Mouse (Mus musculus) frontal cortex, postnatal 10 days (tissue): ENCODE measurements around the gene Prkar1a.
"Not testable (repeated sequence)": the region's sequence is repeated elsewhere in the genome, so short reads cannot be mapped to it uniquely, and the experiment has no call there.

ENCODE experiments used
- DNase-seq, 2 experiments: peaks; one replicate each; pipeline ENCODE4 v3.0.0; 2022; ENCODE audit warnings: low spot score in 2 of 2, mixed read lengths in 1 of 2

Gene Prkar1a

DNA sequence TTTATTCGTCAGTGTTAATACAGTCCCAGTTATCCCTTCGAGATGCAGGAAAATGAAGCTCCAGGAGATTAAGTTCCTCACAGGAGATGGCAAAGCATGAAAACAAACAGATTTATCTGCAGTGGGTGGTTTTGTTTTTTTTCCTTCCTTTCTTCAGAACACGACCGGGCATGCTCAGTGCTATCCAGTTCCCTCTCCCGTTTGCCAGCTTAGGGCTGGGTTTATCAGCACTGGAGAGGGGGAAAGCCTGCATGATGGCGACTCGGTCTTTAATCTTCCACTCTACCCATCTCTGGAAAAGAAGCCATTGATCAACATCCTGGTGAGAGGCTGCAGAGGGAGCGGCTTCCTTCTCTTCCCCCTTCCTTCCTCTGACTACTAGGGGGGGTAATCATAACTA is at the start of gene Prkar1a:
Gene Prkar1a (plus strand): TSS at position 200 of the 400 bp plus-strand sequence.
- DNase-seq, result no peak

GRCm38 (mm10) chr11:109607600-109607999 is 41.6 kb upstream of the Prkar1a start:
- DNase-seq, result no peak

DNA sequence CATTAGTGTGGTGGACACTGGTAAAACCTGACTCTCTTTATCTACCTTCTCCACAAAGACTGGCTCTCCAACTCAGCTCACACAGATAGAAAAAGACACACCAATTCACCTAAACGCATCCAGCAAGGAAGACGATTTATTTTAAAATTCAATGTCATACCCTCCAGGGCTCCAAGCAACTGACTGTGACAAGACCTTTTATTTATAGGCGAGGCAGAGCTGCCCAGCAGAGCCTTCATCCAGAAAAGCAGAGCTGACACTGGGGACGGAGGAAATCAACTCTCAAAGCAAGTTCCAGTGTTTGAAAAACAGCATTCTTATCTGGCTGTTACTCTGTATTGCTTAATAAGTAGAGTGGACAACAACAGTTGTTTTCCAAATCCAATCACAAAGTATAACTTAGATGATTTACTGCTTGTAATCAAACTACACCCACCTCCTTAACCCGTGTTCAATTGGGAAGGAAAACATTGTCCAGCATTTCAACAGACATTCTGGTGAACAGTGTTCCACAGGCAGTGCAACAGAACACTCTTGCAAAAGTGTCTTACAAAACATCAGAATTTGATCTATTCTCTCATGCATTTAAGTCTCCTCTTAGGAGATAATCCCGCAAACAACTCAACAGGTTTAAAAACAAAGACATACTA is 40.1 kb upstream of the Prkar1a start:
- DNase-seq, result no peak

GRCm38 (mm10) chr11:109610046-109610794 is 39.0 kb upstream of the Prkar1a start:
- peak in 1 of 2 experiments; percentile 29 for DNase-seq

DNA sequence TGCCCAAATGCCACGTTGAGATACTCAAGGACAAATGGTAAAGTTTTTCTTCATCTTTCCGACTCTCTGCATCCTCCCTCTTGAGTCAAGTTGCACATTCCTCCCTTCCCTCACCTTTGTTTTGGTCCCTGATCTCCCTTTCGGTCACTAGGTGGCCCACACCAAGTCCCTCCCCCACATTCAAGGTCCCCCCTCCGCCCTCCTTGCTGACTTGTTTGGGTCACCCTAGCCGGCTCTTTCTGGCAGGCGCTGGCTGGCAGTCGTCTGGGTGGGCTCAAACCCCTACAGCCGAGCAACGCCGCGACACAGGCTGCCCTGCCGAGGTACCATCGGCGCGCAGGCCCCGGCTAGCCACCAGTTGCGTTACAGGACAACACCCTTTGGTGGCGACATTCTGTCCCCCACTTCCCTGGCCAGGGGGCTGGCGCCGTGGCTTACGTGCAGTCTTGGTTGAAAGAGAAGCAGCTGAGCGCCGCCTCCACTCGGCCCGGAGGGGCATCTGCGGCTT is 38.4 kb upstream of the Prkar1a start:
- no peak for DNase-seq

GRCm38 (mm10) chr11:109611303-109612149 is 37.7 kb upstream of the Prkar1a start, which contains the start of gene Wipi1:
Gene Wipi1 (minus strand): TSS chr11:109611967.
- DNase-seq, result peak; percentile 97 to 98

GRCm38 (mm10) chr11:109612871-109613529 is 36.2 kb upstream of the Prkar1a start:
- DNase-seq, result no peak

DNA sequence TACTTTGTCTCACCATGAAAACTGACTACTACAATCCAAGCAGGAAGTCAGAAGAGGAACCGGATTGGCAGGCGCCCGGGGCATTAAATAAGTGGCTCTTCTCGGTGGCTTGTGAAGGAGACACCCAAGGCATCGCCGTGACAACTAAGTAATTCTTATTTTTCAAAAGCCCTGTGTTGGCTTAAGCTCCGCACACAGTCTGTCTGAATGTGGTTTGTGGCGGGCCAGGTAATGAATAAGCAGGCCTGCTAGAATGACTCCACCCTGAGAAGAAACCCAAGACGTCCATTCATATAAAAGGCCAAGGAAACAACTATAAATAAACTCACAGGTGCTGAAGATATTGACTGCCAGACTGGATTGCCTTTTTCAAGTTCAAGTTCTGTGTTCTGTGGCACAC is 33.9 kb upstream of the Prkar1a start:
- no peak for DNase-seq

DNA sequence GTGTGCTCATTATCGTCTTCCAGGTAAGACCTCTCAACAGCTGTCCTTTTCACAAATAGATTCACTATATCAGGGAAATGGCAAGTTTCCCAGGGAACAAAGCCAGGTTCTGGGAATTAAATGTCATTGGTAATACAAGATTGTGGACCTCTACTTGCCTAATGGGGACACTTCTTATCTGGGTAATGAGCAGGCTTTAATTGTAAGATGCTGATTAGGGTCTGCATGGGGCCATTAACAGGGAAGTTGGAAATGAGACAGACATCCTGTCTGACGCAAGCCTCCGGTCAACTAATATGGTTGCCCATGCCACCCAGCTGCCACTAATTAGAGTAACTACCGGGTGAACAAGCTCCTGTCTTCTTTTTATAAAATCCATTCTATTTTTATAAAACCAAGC is 32.9 kb upstream of the Prkar1a start:
- no peak for DNase-seq

GRCm38 (mm10) chr11:109616766-109617165 is 32.4 kb upstream of the Prkar1a start:
- DNase-seq, result no peak

GRCm38 (mm10) chr11:109619055-109619454 is 30.1 kb upstream of the Prkar1a start:
- DNase-seq, result not testable (repeated sequence)

DNA sequence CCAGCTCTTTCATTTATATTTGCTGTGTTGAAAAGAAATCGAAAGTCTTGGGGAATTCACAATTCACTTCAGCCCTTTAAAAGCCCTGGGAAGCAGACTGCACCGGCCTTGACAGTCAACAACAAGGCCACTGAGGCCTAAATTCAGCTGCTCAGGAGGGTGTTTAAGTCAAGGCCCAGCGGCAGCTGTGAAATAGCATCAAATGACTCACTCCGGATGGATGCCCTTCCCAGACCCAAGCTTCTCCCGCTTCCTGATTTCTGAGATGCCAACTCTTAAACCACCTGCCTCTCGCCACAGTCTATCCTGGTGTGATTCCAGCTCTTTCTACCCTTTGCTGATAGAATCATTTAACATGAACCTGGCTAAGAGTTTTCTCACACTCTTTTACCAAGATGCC is 28.8 kb upstream of the Prkar1a start:
- DNase-seq, result no peak

DNA sequence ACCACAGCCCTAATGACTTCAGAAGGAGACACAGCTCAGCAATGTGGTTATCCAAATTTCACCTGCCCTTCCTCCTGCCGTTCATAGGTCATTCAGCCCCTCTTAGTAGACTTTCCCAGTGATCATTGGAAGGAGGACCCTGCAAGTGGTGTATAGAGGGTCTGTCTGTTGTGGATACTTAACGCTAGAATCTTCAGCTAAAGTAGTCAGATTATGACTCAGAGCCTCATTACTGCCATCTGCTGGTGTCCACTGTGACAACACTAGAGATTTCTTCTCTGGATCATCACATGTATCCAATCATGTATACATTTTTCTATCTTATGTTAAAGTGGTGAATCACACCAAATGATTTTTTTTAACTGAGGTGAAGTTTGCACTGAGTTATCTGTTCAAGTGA is 28.0 kb upstream of the Prkar1a start:
- DNase-seq, result peak in 1 of 2 experiments; percentile 44

DNA sequence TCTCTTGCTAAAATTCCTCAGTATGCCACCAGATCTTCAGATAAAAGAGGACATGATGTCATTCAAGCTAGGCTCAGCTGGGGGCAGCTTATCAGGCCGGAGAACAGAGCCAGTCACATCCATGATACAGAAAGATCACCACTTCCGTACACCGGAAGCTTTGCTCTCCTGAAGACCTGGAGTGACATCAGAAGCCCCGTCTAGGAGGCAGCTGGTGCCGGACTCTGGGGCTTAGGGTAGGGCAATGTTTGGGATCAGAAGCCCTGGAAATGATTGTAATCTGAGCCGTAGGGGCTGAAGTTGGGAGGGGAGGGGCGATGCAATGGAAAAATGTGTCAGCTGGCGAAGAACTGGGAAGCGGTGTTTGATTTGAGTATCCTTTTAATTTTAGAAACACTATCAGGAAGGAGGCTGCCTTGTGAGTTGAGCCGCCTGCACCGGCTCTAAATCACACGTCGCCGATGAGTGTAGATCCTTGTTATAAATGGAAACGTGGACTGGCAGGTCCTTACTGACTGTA is 26.6 kb upstream of the Prkar1a start:
- no peak for DNase-seq

- DNase-seq, result no peak
Measured at GRCm38 (mm10) chr11:109623238-109623637, 26.0 kb upstream of the Prkar1a start.

DNA sequence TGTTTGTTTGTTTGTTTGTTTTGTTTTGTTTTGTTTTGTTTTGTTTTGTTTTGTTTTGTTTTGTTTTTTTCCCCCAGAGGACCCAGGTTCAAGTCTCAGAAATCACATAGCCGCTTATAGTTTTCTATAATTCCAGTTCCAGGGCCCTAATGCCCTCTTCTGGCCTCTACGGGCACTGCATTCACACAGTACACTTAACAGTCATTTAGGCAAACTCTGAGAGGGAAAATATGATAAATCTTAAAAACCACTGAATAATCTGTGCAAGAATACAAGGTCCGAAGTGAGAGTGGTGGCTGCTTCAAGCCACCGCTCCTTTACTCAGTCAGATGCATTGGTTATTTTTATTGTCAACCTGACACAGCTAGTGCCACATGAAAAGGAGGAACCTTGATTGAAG is 21.6 kb upstream of the Prkar1a start:
- no peak for DNase-seq

DNA sequence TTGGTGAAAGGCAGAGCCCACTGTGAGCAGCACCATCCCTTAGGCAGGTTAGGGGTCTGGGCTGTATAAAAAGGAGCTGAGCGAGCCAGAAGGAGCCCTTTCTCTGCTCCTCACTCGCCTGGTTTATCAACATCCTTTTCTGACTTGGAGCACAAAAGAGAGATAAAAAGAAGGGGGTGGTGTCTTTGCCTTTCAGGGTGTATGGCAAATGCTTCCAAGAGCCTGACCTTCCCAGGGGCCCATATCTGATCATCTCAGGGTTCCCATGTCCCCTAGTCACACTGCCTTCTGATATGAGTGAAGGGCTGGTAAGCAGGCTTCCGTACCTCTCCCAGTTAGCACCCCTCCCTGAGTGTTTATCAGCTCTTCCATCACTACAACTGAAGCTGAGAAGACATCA is 21.1 kb upstream of the Prkar1a start:
- no peak for DNase-seq

DNA sequence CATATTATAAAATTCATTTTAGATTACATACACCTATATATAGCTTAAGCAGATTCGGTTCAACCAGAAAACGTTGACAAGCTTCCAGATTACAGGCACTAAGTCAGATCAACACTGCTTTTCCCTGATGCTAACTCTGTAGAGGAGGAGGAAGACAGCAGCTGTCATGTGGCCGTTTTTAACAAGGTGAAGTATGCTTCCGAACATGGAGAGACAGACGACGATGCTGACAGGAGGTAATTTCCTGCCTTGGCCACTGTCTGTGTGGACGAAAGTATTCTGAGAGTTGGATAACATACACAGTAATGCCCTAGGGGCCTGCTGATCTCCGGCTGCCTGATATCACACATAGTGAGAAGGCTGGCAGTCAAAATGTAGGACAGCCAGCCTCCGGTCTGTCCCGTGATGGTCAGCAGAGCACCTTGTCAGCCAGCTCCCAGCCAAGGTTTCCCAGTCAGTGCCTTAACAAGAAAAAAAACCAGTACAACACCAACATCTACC is 20.1 kb upstream of the Prkar1a start:
- no peak for DNase-seq

GRCm38 (mm10) chr11:109634928-109635327 is 14.3 kb upstream of the Prkar1a start:
- DNase-seq, result no peak

DNA sequence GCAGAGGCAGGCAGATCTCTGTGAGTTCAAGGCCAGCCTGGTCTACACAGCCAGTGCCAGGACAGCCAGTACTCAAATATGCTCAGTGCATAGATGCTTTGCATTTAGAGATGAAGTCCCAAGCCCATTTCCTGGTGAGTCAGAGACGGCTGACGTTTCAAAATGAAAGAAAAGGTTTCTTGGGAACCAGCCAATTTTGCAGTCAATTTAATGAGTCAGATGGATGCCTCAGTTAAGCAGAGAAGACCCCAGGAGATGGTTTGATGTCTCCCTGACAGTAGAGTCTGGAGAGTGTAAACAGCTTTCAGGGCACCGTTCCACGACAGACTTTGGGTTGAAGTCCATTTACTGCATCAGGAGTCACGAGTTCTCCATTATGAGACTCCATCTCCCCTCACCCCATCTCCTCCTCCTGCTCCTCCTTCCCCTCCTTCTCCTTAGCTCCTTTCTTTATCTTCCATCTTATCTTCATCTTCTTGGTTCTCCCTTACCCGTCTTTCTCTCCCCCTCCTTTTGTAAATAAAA is 13.3 kb upstream of the Prkar1a start:
- no peak for DNase-seq
